Mouse (Mus musculus) embryonic fibroblast, embryonic 13.5 days (primary cell): ENCODE measurements around the gene Ky. TPM values are rescaled to one million over a fixed set of nuclear protein-coding genes. Genes with fewer than 3 reads are reported as not detected.

ENCODE experiments used
- H3K27ac ChIP-seq: 2 replicates; pipeline ENCODE4 v1.5.1; 2012; ENCODE audit warnings: low read length, control low read depth, inconsistent platforms; ENCODE audit not compliant: insufficient read depth
- H3K4me1 ChIP-seq: 2 replicates; pipeline ENCODE4 v1.6.1; 2011; ENCODE audit warnings: low read length; ENCODE audit not compliant: control insufficient read depth, insufficient read depth
- H3K4me3 ChIP-seq: 2 replicates; pipeline ENCODE4 v1.5.1; 2011; ENCODE audit warnings: mild to moderate bottlenecking, control low read depth, low read length; ENCODE audit not compliant: insufficient read depth
- CTCF ChIP-seq: IDR thresholded peaks from 2 replicates; pipeline ENCODE4 v1.5.1; 2011; ENCODE audit warnings: mild to moderate bottlenecking, control low read depth, low read length, moderate library complexity, borderline replicate concordance; ENCODE audit not compliant: insufficient read depth
- POLR2A ChIP-seq: IDR thresholded peaks from 2 replicates; pipeline ENCODE4 v1.6.1; 2011; ENCODE audit warnings: low read depth, mild to moderate bottlenecking, control low read depth, low read length, moderate library complexity
- polyA plus RNA-seq: library from polyadenylated mRNA; stranded (reverse); fragments of >200 nt; gene quantifications from 2 replicates; pipeline ENCODE4 v1.2.4, GENCODE M21; 2011; ENCODE audit warnings: low read depth; ENCODE audit not compliant: missing spikeins, insufficient read length

Gene Ky
- polyA plus RNA-seq, 1 experiment, result not detected

DNA sequence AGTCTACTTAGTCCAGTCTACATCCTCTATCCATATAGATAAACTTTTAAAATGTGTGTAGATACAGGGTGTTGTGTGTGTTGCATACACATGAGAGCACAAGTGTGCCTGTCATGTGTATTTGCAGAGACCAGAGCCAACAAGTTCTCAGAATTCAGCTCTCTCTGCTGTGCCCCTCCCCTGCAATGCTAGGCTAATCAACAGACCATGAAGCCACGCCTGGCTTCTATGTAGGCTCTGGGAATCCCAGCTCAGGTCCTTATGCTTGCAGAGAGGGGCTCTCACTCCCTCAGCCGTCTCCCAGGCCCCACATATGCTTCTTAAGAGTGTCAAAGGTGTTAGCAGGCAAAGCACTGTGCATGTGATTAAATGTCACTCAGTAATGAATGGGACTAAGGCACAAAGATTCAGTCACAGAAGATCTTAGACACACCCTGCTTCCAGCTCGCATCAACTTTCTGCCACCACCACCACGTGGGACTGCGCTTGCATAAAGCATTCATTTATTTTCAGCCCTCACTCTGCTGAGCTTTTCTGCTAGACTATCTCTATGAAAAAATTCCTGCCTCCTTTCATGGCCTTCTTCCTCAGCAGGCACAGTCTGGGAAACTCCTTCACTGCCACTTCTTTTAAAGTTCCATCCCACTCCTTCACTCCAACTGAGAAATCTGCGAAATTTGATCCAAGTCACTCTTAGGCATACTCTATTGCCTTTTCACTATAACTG lies 89.3 kb downstream of the Ky start:
- TF ChIP-seq CTCF (no peak), POLR2A (no peak)
- no peak overlapping the region for H3K4me3 ChIP-seq
- no peak overlapping the region for H3K27ac ChIP-seq
- H3K4me1 ChIP-seq, result no peaks in the 10 kb centered on the region

Other genes starting within 250 kb of the Ky start
- 0.18 TPM in 1 of 2 replicates, not detected in the other for gene Ephb1, start 151.1 kb upstream of the Ky start, polyA plus RNA-seq
- gene Anapc13, start 120.5 kb downstream of the Ky start, polyA plus RNA-seq, result 44.9 and 51.4 TPM in 2 replicates
- 22.8 and 27.0 TPM in 2 replicates for gene Cep63, start 120.8 kb downstream of the Ky start, polyA plus RNA-seq
- gene Amotl2, start 210.9 kb downstream of the Ky start, polyA plus RNA-seq, result 135 and 188 TPM in 2 replicates